Comparison of ENCODE assay signal across 21 mouse cellular contexts in genomic region chr10:120956833-120957232, GRCm38 (mm10). TPM values are rescaled to one million over a fixed set of nuclear protein-coding genes. Genes with fewer than 3 reads are reported as not detected.
DNase-seq lines count a peak whose midpoint lies in the region; ATAC-seq and TF ChIP-seq lines count a peak whose summit lies in the region.
"Had no signal": no experiment of that assay in that cellular context is flagged by ENCODE, and none has a peak within 500 bp of the region (broad histone marks: within the 10 kb centered on the region; RNA-seq: fewer than 3 reads in every experiment).

No protein-coding gene starts in this region.

- peak overlapping the region; percentile 47; the same call in 1 of the 2 replicates for H3K27ac ChIP-seq in heart, embryonic 10.5 days
- H3K27ac ChIP-seq in liver, embryonic 16.5 days (ENCODE audit: low read length): peak overlapping the region; percentile 81
- no peak overlapping the region for H3K27ac ChIP-seq in forebrain, embryonic 15.5 days (replicated peaks)
- H3K27ac ChIP-seq in forebrain, embryonic 12.5 days: no peak overlapping the region
- H3K27ac ChIP-seq: embryonic facial prominence, embryonic 12.5 days; forebrain, embryonic 10.5 days; hindbrain, embryonic 10.5 days; neural tube, embryonic 13.5 days had no signal

- peak overlapping the region; percentile 34; the same call in 1 of the 2 replicates for H3K9ac ChIP-seq in liver, embryonic 16.5 days (ENCODE audit: low read depth, low read length)
- no peak overlapping the region for H3K9ac ChIP-seq in forebrain, embryonic 15.5 days (replicated peaks)
- no peak overlapping the region for H3K9ac ChIP-seq in forebrain, embryonic 12.5 days
- H3K9ac ChIP-seq: embryonic facial prominence, embryonic 12.5 days; neural tube, embryonic 13.5 days had no signal

- no peak overlapping the region for H3K4me3 ChIP-seq in heart, embryonic 10.5 days
- H3K4me3 ChIP-seq in G1E (ENCODE audit: low read depth, low read length): peak overlapping the region; percentile 45; the same call in 1 of the 2 replicates
- 0 out of 2 replicates have a peak overlapping the region, but pooled peaks have one; percentile 24 for H3K4me3 ChIP-seq in liver, embryonic 16.5 days (ENCODE audit: low read depth, low read length)
- H3K4me3 ChIP-seq in forebrain, embryonic 15.5 days: no peak overlapping the region
- no peak overlapping the region for H3K4me3 ChIP-seq in forebrain, embryonic 12.5 days (replicated peaks)
- H3K4me3 ChIP-seq: embryonic facial prominence, embryonic 12.5 days; forebrain, embryonic 10.5 days; hindbrain, embryonic 10.5 days; neural tube, embryonic 13.5 days had no signal

- TF ChIP-seq CTCF in G1E (IDR thresholded peaks at IDR 0.05; ENCODE audit: low read depth, low read length): no peak

- no peaks in the 10 kb centered on the region; the same call in 1 of the 2 replicates for H3K36me3 ChIP-seq in heart, embryonic 10.5 days
- peaks cover 39% of the 10 kb centered on the region for H3K36me3 ChIP-seq in G1E (replicated peaks)
- H3K36me3 ChIP-seq in liver, embryonic 16.5 days (ENCODE audit: control insufficient read depth, insufficient read depth): no peaks in the 10 kb centered on the region
- no peaks in the 10 kb centered on the region for H3K36me3 ChIP-seq in forebrain, embryonic 15.5 days
- 0 out of 2 replicates have a peak, but pooled peaks cover 3% of the 10 kb centered on the region for H3K36me3 ChIP-seq in forebrain, embryonic 12.5 days (replicated peaks)
- H3K36me3 ChIP-seq: neural tube, embryonic 13.5 days had no signal

- peak overlapping the region; percentile 48 for H3K4me2 ChIP-seq in liver, embryonic 16.5 days (ENCODE audit: low read depth, low read length)
- H3K4me2 ChIP-seq in forebrain, embryonic 15.5 days (replicated peaks): no peak overlapping the region
- no peak overlapping the region for H3K4me2 ChIP-seq in forebrain, embryonic 12.5 days
- H3K4me2 ChIP-seq: embryonic facial prominence, embryonic 12.5 days; neural tube, embryonic 13.5 days had no signal

- H3K27me3 ChIP-seq in heart, embryonic 10.5 days (ENCODE audit: insufficient read depth, poor library complexity, severe bottlenecking): no peaks in the 10 kb centered on the region
- H3K27me3 ChIP-seq in G1E (ENCODE audit: insufficient read depth, low read length): no peaks in the 10 kb centered on the region
- no peaks in the 10 kb centered on the region for H3K27me3 ChIP-seq in liver, embryonic 16.5 days (ENCODE audit: control insufficient read depth, insufficient read depth, low read depth, low read length)
- H3K27me3 ChIP-seq in forebrain, embryonic 15.5 days: no peaks in the 10 kb centered on the region
- H3K27me3 ChIP-seq in forebrain, embryonic 12.5 days: no peaks in the 10 kb centered on the region
- H3K27me3 ChIP-seq: CH12.LX; embryonic facial prominence, embryonic 12.5 days; megakaryocyte, embryonic 14.5 days; neural tube, embryonic 13.5 days; Patski had no signal

- no peak for DNase-seq in heart, embryonic 10.5 days (ENCODE audit: low spot score)
- no peak for DNase-seq in heart, postnatal 4 days
- DNase-seq in G1E (ENCODE audit: low spot score): peak; percentile 25
- DNase-seq in left cerebral cortex, postnatal 10 days (ENCODE audit: extremely low spot score in 1 of 2, low spot score in 2 of 2): no peak
- DNase-seq: adrenal gland, postnatal 25 days; cerebellum, adult 8-10 months; gastrocnemius, postnatal 10 days; spleen, adult 18-20 months had no signal

- H3K9me3 ChIP-seq in heart, embryonic 10.5 days: no peaks in the 10 kb centered on the region
- H3K9me3 ChIP-seq in G1E (replicated peaks): no peaks in the 10 kb centered on the region
- no peaks in the 10 kb centered on the region for H3K9me3 ChIP-seq in liver, embryonic 16.5 days (replicated peaks; ENCODE audit: control insufficient read depth, low read length)
- H3K9me3 ChIP-seq in forebrain, embryonic 15.5 days: no peaks in the 10 kb centered on the region
- no peaks in the 10 kb centered on the region for H3K9me3 ChIP-seq in forebrain, embryonic 12.5 days
- H3K9me3 ChIP-seq: embryonic facial prominence, embryonic 12.5 days; forebrain, embryonic 10.5 days; hindbrain, embryonic 10.5 days; megakaryocyte, embryonic 14.5 days; neural tube, embryonic 13.5 days had no signal

- intact Hi-C loops in left cerebral cortex, postnatal 10 days (cut with DNase I): no loop called here

- ATAC-seq in G1E (ENCODE audit: extremely low read depth, insufficient number of reproducible peaks, low FRiP score, poor library complexity, severe bottlenecking): peak; percentile 66
- ATAC-seq in erythroid progenitor cell, adult 5-6 weeks (replicated peaks; ENCODE audit: low FRiP score, poor library complexity, severe bottlenecking): peak; percentile 63
- ATAC-seq in liver, embryonic 16.5 days (ENCODE audit: low read depth): peak; percentile 84
- no peak for ATAC-seq in forebrain, embryonic 15.5 days (replicated peaks)
- no peak for ATAC-seq in forebrain, embryonic 12.5 days (ENCODE audit: low FRiP score)
- ATAC-seq: activated CD4-positive, CD25-positive, alpha-beta regulatory T cell, adult 4 months; lung, postnatal 0 days; Patski had no signal

- peaks cover 49% of the 10 kb centered on the region for H3K4me1 ChIP-seq in heart, embryonic 10.5 days
- H3K4me1 ChIP-seq in G1E (ENCODE audit: insufficient read depth, low read depth, low read length): peaks cover 76% of the 10 kb centered on the region
- peaks cover 21% of the 10 kb centered on the region for H3K4me1 ChIP-seq in liver, embryonic 16.5 days (ENCODE audit: control insufficient read depth, low read depth, low read length)
- peaks cover 28% of the 10 kb centered on the region for H3K4me1 ChIP-seq in forebrain, embryonic 15.5 days
- H3K4me1 ChIP-seq in forebrain, embryonic 12.5 days: peaks cover 17% of the 10 kb centered on the region

- 19% methylated on average over 8 of the region's 8 CpGs for WGBS in heart, embryonic 10.5 days
- 12% methylated on average over 8 of the region's 8 CpGs for WGBS in liver, embryonic 16.5 days (ENCODE audit: insufficient replicate concordance)
- WGBS in forebrain, embryonic 15.5 days: 63% methylated on average over 8 of the region's 8 CpGs
- WGBS in forebrain, embryonic 12.5 days: 74% methylated on average over 8 of the region's 8 CpGs

RNA-seq across cellular contexts. Expression of gene Lemd3, which starts 22.3 kb away (rescaled TPM):
- 2.0 and 3.1 TPM in 2 replicates for polyA plus RNA-seq in heart, embryonic 10.5 days (2016; fragmentation: Nextera tagmentation; extraction: Ambion mirVana)
- total RNA-seq in heart, postnatal 4 days (2021): 10 to 100 TPM; 14.4 to 17.1 TPM
- total RNA-seq in G1E (2014; fragmentation: Nextera tagmentation): 16.1 and 19.8 TPM in 2 replicates
- 18.3 and 19.5 TPM in 2 replicates for total RNA-seq in G1E (2017)
- polyA plus RNA-seq in G1E (2012): 13.9 and 18.8 TPM in 2 replicates
- total RNA-seq in erythroid progenitor cell, adult 5-6 weeks (2015; ENCODE audit: low replicate concordance): 10.9 and 16.9 TPM in 2 replicates
- total RNA-seq in erythroid progenitor cell, adult 5-6 weeks (2017; ENCODE audit: low replicate concordance): 14.9 and 15.0 TPM in 2 replicates
- 0.44 and 0.63 TPM in 2 replicates for polyA plus RNA-seq in liver, embryonic 16.5 days (2015; fragmentation: Nextera tagmentation; extraction: Ambion mirVana)
- total RNA-seq in left cerebral cortex, postnatal 10 days (2021): 10 to 100 TPM; 32.6 to 33.4 TPM
- polyA plus RNA-seq in forebrain, embryonic 15.5 days (2015; fragmentation: Nextera tagmentation; extraction: Ambion mirVana): 3.2 and 3.9 TPM in 2 replicates
- 4.6 and 4.8 TPM in 2 replicates for polyA plus RNA-seq in forebrain, embryonic 12.5 days (2016; fragmentation: Nextera tagmentation; extraction: Ambion mirVana)

RNA-seq across cellular contexts. Expression of gene Msrb3, which starts 57.9 kb away (rescaled TPM):
- polyA plus RNA-seq in heart, embryonic 10.5 days (2016; fragmentation: Nextera tagmentation; extraction: Ambion mirVana): 15.4 and 20.6 TPM in 2 replicates
- 100 to 1,000 TPM; 154 to 177 TPM for total RNA-seq in heart, postnatal 4 days (2021)
- total RNA-seq in G1E (2014; fragmentation: Nextera tagmentation) (not detected in 2 replicates), G1E (2017) (0.05 and 0.06 TPM in 2 replicates)
- polyA plus RNA-seq in G1E (2012): not detected in 2 replicates
- total RNA-seq in erythroid progenitor cell, adult 5-6 weeks (2015; ENCODE audit: low replicate concordance): not detected in 2 replicates
- total RNA-seq in erythroid progenitor cell, adult 5-6 weeks (2017; ENCODE audit: low replicate concordance): 0.30 and 0.64 TPM in 2 replicates
- polyA plus RNA-seq in liver, embryonic 16.5 days (2015; fragmentation: Nextera tagmentation; extraction: Ambion mirVana): 1.2 and 1.4 TPM in 2 replicates
- total RNA-seq in left cerebral cortex, postnatal 10 days (2021): 1 to 10 TPM; 4.2 to 4.3 TPM
- 1.5 and 1.7 TPM in 2 replicates for polyA plus RNA-seq in forebrain, embryonic 15.5 days (2015; fragmentation: Nextera tagmentation; extraction: Ambion mirVana)
- 7.0 and 11.4 TPM in 2 replicates for polyA plus RNA-seq in forebrain, embryonic 12.5 days (2016; fragmentation: Nextera tagmentation; extraction: Ambion mirVana)
- total RNA-seq: CH12.LX had no signal

Comparison
In these comparisons a context has a peak if more than half of its experiments do, and no peak if none do; other contexts are left out.
1. H3K27ac ChIP-seq: peak in heart, embryonic 10.5 days (single experiment) and liver, embryonic 16.5 days (single experiment); none in forebrain, embryonic 15.5 days (single experiment) and forebrain, embryonic 12.5 days (single experiment).
2. H3K4me3 ChIP-seq: peak in G1E (single experiment) and liver, embryonic 16.5 days (single experiment); none in heart, embryonic 10.5 days (single experiment), forebrain, embryonic 15.5 days (single experiment) and forebrain, embryonic 12.5 days (single experiment).
3. ATAC-seq: peak in G1E (single experiment), erythroid progenitor cell, adult 5-6 weeks (single experiment) and liver, embryonic 16.5 days (single experiment); none in forebrain, embryonic 15.5 days (single experiment) and forebrain, embryonic 12.5 days (single experiment).